Mouse (Mus musculus) CH12.LX (cell line): ENCODE data around the gene 4931422A03Rik. TPM values are rescaled to one million over a fixed set of nuclear protein-coding genes. Genes with fewer than 3 reads are reported as not detected.

ENCODE experiments used
- DNase-seq: peaks from one replicate; pipeline ENCODE4 v3.0.0-alpha.2; 2013; ENCODE audit errors: extremely low read depth
- H3K27ac ChIP-seq: 2 replicates; pipeline ENCODE4 v1.5.1; 2012; ENCODE audit warnings: low read depth, mild to moderate bottlenecking, control low read depth, moderate library complexity; ENCODE audit not compliant: insufficient read depth
- H3K27me3 ChIP-seq: replicated peaks from 2 replicates; pipeline ENCODE3; 2012; ENCODE audit warnings: inconsistent platforms
- H3K36me3 ChIP-seq, 2 experiments: replicated peaks in 1 of 2; 2 replicates each; pipeline versions ENCODE3 to v1.6.1; 2012; ENCODE audit warnings: inconsistent platforms in 1 of 2, low read length in 1 of 2, mild to moderate bottlenecking in 1 of 2, mixed read lengths in 1 of 2, moderate library complexity in 1 of 2; ENCODE audit not compliant: control insufficient read depth in 1 of 2, insufficient read depth in 1 of 2
- H3K4me1 ChIP-seq, 2 experiments: 2 replicates each; pipeline ENCODE4 v1.6.1; 2012; ENCODE audit warnings: inconsistent platforms in 1 of 2, moderate library complexity in 1 of 2; ENCODE audit not compliant: insufficient read depth in 2 of 2, control insufficient read depth in 1 of 2
- H3K4me2 ChIP-seq: 2 replicates; pipeline ENCODE4 v1.6.1; 2012; ENCODE audit warnings: low read depth, mild to moderate bottlenecking, control low read depth; ENCODE audit not compliant: poor library complexity, insufficient read depth, severe bottlenecking
- H3K4me3 ChIP-seq, 3 experiments: fragments of 150-350 bp in 1 of 3; sonication (generic) in 1 of 3; replicated peaks in 1 of 3; 2 replicates each; pipeline versions ENCODE3 to v1.5.1; 2011 to 2012; ENCODE audit warnings: low read depth in 2 of 3, low read length in 2 of 3, mild to moderate bottlenecking in 2 of 3, moderate library complexity in 2 of 3, control low read depth in 1 of 3, improper control_type of control experiment in 1 of 3, inconsistent platforms in 1 of 3, mixed read lengths in 1 of 3; ENCODE audit not compliant: poor library complexity in 1 of 3
- H3K79me2 ChIP-seq: replicated peaks from 2 replicates; pipeline ENCODE4 v1.6.1; 2012; ENCODE audit warnings: mild to moderate bottlenecking, moderate library complexity; ENCODE audit not compliant: control insufficient read depth, poor library complexity, insufficient read depth, severe bottlenecking; ENCODE audit errors: extremely low read depth
- H3K9ac ChIP-seq: 2 replicates; pipeline ENCODE4 v1.6.1; 2012; ENCODE audit warnings: low read depth, mild to moderate bottlenecking, control low read depth, moderate library complexity; ENCODE audit not compliant: insufficient read depth
- H3K9me3 ChIP-seq: replicated peaks from 2 replicates; pipeline ENCODE3; 2012; ENCODE audit warnings: low read length, inconsistent platforms, mixed read lengths
- BHLHE40 ChIP-seq: IDR thresholded peaks from 2 replicates; pipeline ENCODE4 v1.6.1; 2011; ENCODE audit warnings: mild to moderate bottlenecking, low read depth, low read length, improper control_type of control experiment
- CHD1 ChIP-seq: IDR thresholded peaks from 2 replicates; pipeline ENCODE4 v1.6.1; 2012; ENCODE audit warnings: low read depth, low read length, improper control_type of control experiment, inconsistent platforms
- CHD2 ChIP-seq: IDR thresholded peaks from 2 replicates; pipeline ENCODE4 v1.6.1; 2011; ENCODE audit warnings: low read length, improper control_type of control experiment
- E2F4 ChIP-seq: IDR thresholded peaks from 2 replicates; pipeline ENCODE4 v1.6.1; 2011; ENCODE audit warnings: low read depth, low read length, improper control_type of control experiment; ENCODE audit not compliant: insufficient replicate concordance
- ELF1 ChIP-seq: IDR thresholded peaks from 2 replicates; pipeline ENCODE4 v1.6.1; 2014; ENCODE audit warnings: low read depth, mild to moderate bottlenecking, inconsistent platforms, low read length, improper control_type of control experiment
- EP300 ChIP-seq: IDR thresholded peaks from 2 replicates; pipeline ENCODE4 v1.6.1; 2011; ENCODE audit warnings: low read length, improper control_type of control experiment
- ETS1 ChIP-seq: conservative IDR thresholded peaks from 2 replicates; pipeline ENCODE4 v1.6.1; 2012; ENCODE audit warnings: low read depth, mild to moderate bottlenecking, inconsistent platforms, low read length, improper control_type of control experiment, moderate library complexity
- GABPA ChIP-seq: IDR thresholded peaks from 2 replicates; pipeline ENCODE4 v1.6.1; 2012; ENCODE audit warnings: low read depth, low read length, improper control_type of control experiment, inconsistent platforms; ENCODE audit not compliant: insufficient replicate concordance
- HCFC1 ChIP-seq: IDR thresholded peaks from 2 replicates; pipeline ENCODE4 v1.6.1; 2012; ENCODE audit warnings: low read depth, mild to moderate bottlenecking, inconsistent platforms, low read length, improper control_type of control experiment
- JUN ChIP-seq: IDR thresholded peaks from 2 replicates; pipeline ENCODE4 v1.6.1; 2011; ENCODE audit warnings: low read depth, mild to moderate bottlenecking, low read length, improper control_type of control experiment, moderate library complexity; ENCODE audit not compliant: insufficient read depth
- JUND ChIP-seq: conservative IDR thresholded peaks from 2 replicates; pipeline ENCODE4 v1.6.1; 2011; ENCODE audit warnings: low read depth, low read length, improper control_type of control experiment
- KAT2A ChIP-seq: IDR thresholded peaks from 2 replicates; pipeline ENCODE4 v1.6.1; 2012; ENCODE audit warnings: low read length, improper control_type of control experiment, inconsistent platforms; ENCODE audit not compliant: insufficient replicate concordance
- MAX ChIP-seq: IDR thresholded peaks from 2 replicates; pipeline ENCODE4 v1.6.1; 2011; ENCODE audit warnings: low read length, improper control_type of control experiment
- MAZ ChIP-seq: IDR thresholded peaks from 2 replicates; pipeline ENCODE4 v1.6.1; 2012; ENCODE audit warnings: low read depth, mild to moderate bottlenecking, inconsistent platforms, low read length, improper control_type of control experiment, moderate library complexity
- MEF2A ChIP-seq: IDR thresholded peaks from 2 replicates; pipeline ENCODE4 v1.6.1; 2014; ENCODE audit warnings: low read depth, mild to moderate bottlenecking, inconsistent platforms, low read length, improper control_type of control experiment, borderline replicate concordance
- MXI1 ChIP-seq: IDR thresholded peaks from 2 replicates; pipeline ENCODE4 v1.6.1; 2011; ENCODE audit warnings: mild to moderate bottlenecking, low read depth, low read length, improper control_type of control experiment
- MYC ChIP-seq: IDR thresholded peaks from 2 replicates; pipeline ENCODE4 v1.6.1; 2011; ENCODE audit warnings: low read depth, mild to moderate bottlenecking, improper control_type of control experiment, low read length
- NRF1 ChIP-seq: IDR thresholded peaks from 2 replicates; pipeline ENCODE4 v1.6.1; 2014; ENCODE audit warnings: low read depth, mild to moderate bottlenecking, inconsistent platforms, low read length, improper control_type of control experiment, moderate library complexity
- RCOR1 ChIP-seq: conservative IDR thresholded peaks from 2 replicates; pipeline ENCODE4 v1.6.1; 2012; ENCODE audit warnings: low read depth, mild to moderate bottlenecking, inconsistent platforms, low read length, improper control_type of control experiment
- SIN3A ChIP-seq: IDR thresholded peaks from 2 replicates; pipeline ENCODE4 v1.6.1; 2012; ENCODE audit warnings: low read length, improper control_type of control experiment, inconsistent platforms
- TBP ChIP-seq: conservative IDR thresholded peaks from 2 replicates; pipeline ENCODE4 v1.6.1; 2011; ENCODE audit warnings: low read depth, low read length, improper control_type of control experiment
- TCF12 ChIP-seq: IDR thresholded peaks from 2 replicates; pipeline ENCODE4 v1.6.1; 2014; ENCODE audit warnings: low read depth, mild to moderate bottlenecking, inconsistent platforms, low read length, improper control_type of control experiment
- UBTF ChIP-seq: IDR thresholded peaks from 2 replicates; pipeline ENCODE4 v1.6.1; 2012; ENCODE audit warnings: low read depth, mild to moderate bottlenecking, inconsistent platforms, low read length, improper control_type of control experiment, moderate library complexity
- USF1 ChIP-seq: IDR thresholded peaks from 2 replicates; pipeline ENCODE4 v1.6.1; 2014; ENCODE audit warnings: low read depth, mild to moderate bottlenecking, inconsistent platforms, low read length, improper control_type of control experiment
- USF2 ChIP-seq: conservative IDR thresholded peaks from 2 replicates; pipeline ENCODE4 v1.6.1; 2011; ENCODE audit warnings: low read depth, low read length, improper control_type of control experiment
- ZC3H11A ChIP-seq: IDR thresholded peaks from 2 replicates; pipeline ENCODE4 v1.6.1; 2012; ENCODE audit warnings: low read depth, mild to moderate bottlenecking, inconsistent platforms, low read length, improper control_type of control experiment
- ZMIZ1 ChIP-seq: IDR thresholded peaks from 2 replicates; pipeline ENCODE4 v1.6.1; 2012; ENCODE audit warnings: low read depth, mild to moderate bottlenecking, inconsistent platforms, low read length, improper control_type of control experiment
- dilution Hi-C: fragments of 300-500 bp; cut with MboI; formaldehyde crosslinking; loops from 2 replicates; pipeline ENCODE4 v1.14.3; 2020; ENCODE audit warnings: low sequenced_read_pairs; ENCODE audit not compliant: extremely low pct_unique_long_range_greater_than_20kb, extremely low pct_ligation_motif_present
- in situ Hi-C: fragments of 300-500 bp; cut with MboI; formaldehyde crosslinking; loops from 3 replicates; pipeline ENCODE4 v1.14.3; 2019; ENCODE audit warnings: low sequenced_read_pairs, low pct_ligation_motif_present, low pct_unique_long_range_greater_than_20kb, mixed read lengths
- polyA plus RNA-seq: library from polyadenylated mRNA; unstranded; fragments of >175 nt; gene quantifications from 2 replicates; pipeline ENCODE4 v1.2.1, GENCODE M21; 2012; ENCODE audit warnings: low read depth; ENCODE audit not compliant: insufficient read length
- total RNA-seq, 2 experiments: library from RNA; depleted of rRNA; stranded (reverse); fragments of 300-350 nt in 1 of 2; fragments of >200 nt in 1 of 2; gene quantifications; 2 replicates each; pipeline ENCODE4 v1.2.3; 2012 to 2014

The 4931422A03Rik gene
- total and polyA plus RNA-seq, 3 experiments, result 0.68 to 2.4 TPM; not detected in 1

GRCm38 (mm10) chr2:103958634-103959033, 69.5 kb downstream of the 4931422A03Rik start:
- no peak for DNase-seq
- no peaks in the 10 kb centered on the region for H3K79me2 ChIP-seq
- H3K9ac ChIP-seq, result no peak overlapping the region
- in situ Hi-C loops, result no loop called here
- no peaks in the 10 kb centered on the region for H3K36me3 ChIP-seq
- H3K27me3 ChIP-seq, result no peaks in the 10 kb centered on the region
- no peak overlapping the region for H3K4me3 ChIP-seq
- H3K9me3 ChIP-seq, result no peaks in the 10 kb centered on the region
- peaks cover 12 to 23% of the 10 kb centered on the region in 2 experiments for H3K4me1 ChIP-seq
- dilution Hi-C loops, result no loop called here
- H3K27ac ChIP-seq, result no peak overlapping the region
- H3K4me2 ChIP-seq, result no peak overlapping the region
- TF ChIP-seq E2F4 (no peak), TCF12 (no peak), CHD2 (no peak), MEF2A (no peak), CHD1 (no peak), MAZ (no peak), SIN3A (no peak), KAT2A (no peak), EP300 (no peak), MYC (no peak), NRF1 (no peak), USF1 (no peak), BHLHE40 (no peak), TBP (no peak), USF2 (no peak), JUND (no peak), ELF1 (no peak), MAX (no peak), ZC3H11A (no peak), GABPA (no peak)

GRCm38 (mm10) chr2:103957649-103958546, 70.3 kb downstream of the 4931422A03Rik start, which contains the start of gene Lmo2:
Gene Lmo2, plus strand, starts transcription at chr2:103957986.
- Histone ChIP-seq H3K79me2 (no peaks in the 10 kb centered on the region), H3K4me2 (no peak within 1 kb of the TSS), H3K27me3 (no peaks in the 10 kb centered on the region), H3K36me3 (no peaks in the 10 kb centered on the region), H3K4me1 (peaks cover 9 to 17% of the 10 kb centered on the region in 2 experiments), H3K9me3 (no peaks in the 10 kb centered on the region), H3K9ac (no peak within 1 kb of the TSS), H3K27ac (no peak within 1 kb of the TSS), H3K4me3 (no peak within 1 kb of the TSS)
- in situ Hi-C loops, result no loop called here
- no peak for TF ChIP-seq RCOR1
- TF ChIP-seq KAT2A, result no peak
- no peak for TF ChIP-seq JUND
- TF ChIP-seq HCFC1, result no peak
- TF ChIP-seq EP300, result no peak
- TF ChIP-seq UBTF, result no peak
- TF ChIP-seq USF1, result no peak
- no peak for TF ChIP-seq MXI1
- TF ChIP-seq TCF12, result no peak
- TF ChIP-seq ETS1, result no peak
- no peak for TF ChIP-seq TBP
- TF ChIP-seq MAX, result no peak
- no peak for TF ChIP-seq JUN
- TF ChIP-seq ZMIZ1, result no peak
- DNase-seq, result no peak
- dilution Hi-C loops, result no loop called here
